Mouse (Mus musculus) stomach, embryonic 16.5 days (tissue): ENCODE results near the gene Gm5624. TPM values are rescaled to one million over a fixed set of nuclear protein-coding genes. Genes with fewer than 3 reads are reported as not detected.
"Not testable (repeated sequence)": the region's sequence is repeated elsewhere in the genome, so short reads cannot be mapped to it uniquely, and the experiment has no call there.

Source experiments
- ATAC-seq: fragments of 200-750 bp; cut with Nextera tagmentation; 2 replicates; pipeline ENCODE4 v1.8.0; 2017; ENCODE audit warnings: moderate number of reproducible peaks, moderate TSS enrichment; ENCODE audit not compliant: insufficient read depth, low FRiP score
- H3K27ac ChIP-seq: fragments of 300-500 bp; sonication (generic); 2 replicates; pipeline ENCODE4 v1.5.1; 2014; ENCODE audit warnings: low read length
- H3K27me3 ChIP-seq: fragments of 300-500 bp; sonication (generic); 2 replicates; pipeline ENCODE4 v1.6.1; 2014; ENCODE audit warnings: low read length, control low read depth, mixed read lengths; ENCODE audit not compliant: control insufficient read depth, insufficient read depth
- H3K36me3 ChIP-seq: fragments of 300-500 bp; sonication (generic); 2 replicates; pipeline ENCODE4 v1.6.1; 2014; ENCODE audit warnings: low read length; ENCODE audit not compliant: control insufficient read depth, insufficient read depth
- H3K4me1 ChIP-seq: fragments of 300-500 bp; sonication (generic); 2 replicates; pipeline ENCODE4 v1.6.1; 2014; ENCODE audit warnings: low read length, control low read depth, mixed read lengths; ENCODE audit not compliant: control insufficient read depth, insufficient read depth
- H3K4me2 ChIP-seq: fragments of 300-500 bp; sonication (generic); 2 replicates; pipeline ENCODE4 v1.6.1; 2014; ENCODE audit warnings: low read depth, low read length, mixed read lengths
- H3K4me3 ChIP-seq: fragments of 300-500 bp; sonication (generic); replicated peaks from 2 replicates; pipeline ENCODE4 v1.5.1; 2014; ENCODE audit warnings: mild to moderate bottlenecking, low read length
- H3K9ac ChIP-seq: fragments of 300-500 bp; sonication (generic); 2 replicates; pipeline ENCODE4 v1.6.1; 2014; ENCODE audit warnings: low read length
- H3K9me3 ChIP-seq: fragments of 300-500 bp; sonication (generic); replicated peaks from 2 replicates; pipeline ENCODE4 v1.6.1; 2016; ENCODE audit warnings: low read length, control low read depth; ENCODE audit not compliant: control insufficient read depth
- WGBS: fragments of 180-500 bp; shearing (Covaris S2); extraction: QIAGEN DNeasy Blood & Tissue Kit; methylation state at CpG from one replicate; pipeline ENCODE4 v1.1.7; 2014; 5-methylcytosine and 5-hydroxymethylcytosine counted together
- polyA plus RNA-seq: library from polyadenylated mRNA; unstranded; fragments of >200 nt; fragmentation: Nextera tagmentation; extraction: Ambion mirVana; gene quantifications from 2 replicates; pipeline ENCODE4 v1.2.1, GENCODE M21; 2015

The Gm5624 gene
- not detected in 2 replicates for polyA plus RNA-seq

DNA sequence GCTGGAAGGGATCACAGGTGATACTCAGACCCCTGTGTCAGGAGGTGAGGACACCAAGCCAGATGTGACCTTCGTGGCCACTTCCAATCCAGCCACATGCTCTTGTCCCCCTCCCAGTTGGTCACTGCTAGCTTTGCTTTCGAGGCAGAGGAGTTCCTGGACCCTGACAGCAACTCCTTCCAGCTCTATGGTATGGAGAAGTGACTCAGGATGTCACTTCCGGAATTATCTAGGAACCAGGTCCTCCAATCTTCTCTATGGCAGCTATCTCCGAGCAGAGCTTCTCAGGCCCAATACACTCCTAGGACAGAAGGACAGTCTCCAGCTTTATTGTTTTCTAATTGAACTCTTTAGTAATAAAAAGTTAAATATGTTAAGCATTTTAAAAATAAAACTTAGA is at the start of gene Gm5624:
Gene Gm5624, minus strand, starts transcription at position 202 of the 400 bp plus-strand sequence.
- H3K27ac ChIP-seq, H3K4me3 ChIP-seq, ATAC-seq, H3K9me3 ChIP-seq, H3K4me1 ChIP-seq, H3K36me3 ChIP-seq, H3K27me3 ChIP-seq, H3K9ac ChIP-seq, H3K4me2 ChIP-seq: not testable (repeated sequence)
- WGBS: 76% methylated on average over 4 of the region's 4 CpGs

DNA sequence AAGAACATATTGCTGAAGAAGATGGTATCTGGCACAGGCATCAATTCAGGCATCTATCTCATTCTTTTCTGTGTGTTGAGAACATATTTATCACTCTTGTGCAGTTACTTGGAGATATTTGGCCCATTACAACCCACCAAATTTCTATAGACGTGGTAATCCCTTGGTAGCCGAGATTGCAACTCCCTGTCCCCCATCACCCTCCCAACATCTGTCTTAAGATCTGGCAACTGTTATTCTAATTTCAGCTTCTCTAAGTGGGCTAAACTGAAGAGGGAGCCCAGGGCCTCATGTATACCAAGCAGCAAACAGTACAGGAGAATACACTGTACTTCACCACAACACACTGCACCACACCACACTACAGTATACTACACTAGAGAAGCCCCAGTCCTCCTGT is 36.0 kb downstream of the Gm5624 start:
- H3K4me3 ChIP-seq, H3K36me3 ChIP-seq, H3K4me2 ChIP-seq, H3K4me1 ChIP-seq, H3K9me3 ChIP-seq, H3K27me3 ChIP-seq, H3K27ac ChIP-seq, H3K9ac ChIP-seq, ATAC-seq: not testable (repeated sequence)
- WGBS: 85% methylated on average over 2 of the region's 2 CpGs

DNA sequence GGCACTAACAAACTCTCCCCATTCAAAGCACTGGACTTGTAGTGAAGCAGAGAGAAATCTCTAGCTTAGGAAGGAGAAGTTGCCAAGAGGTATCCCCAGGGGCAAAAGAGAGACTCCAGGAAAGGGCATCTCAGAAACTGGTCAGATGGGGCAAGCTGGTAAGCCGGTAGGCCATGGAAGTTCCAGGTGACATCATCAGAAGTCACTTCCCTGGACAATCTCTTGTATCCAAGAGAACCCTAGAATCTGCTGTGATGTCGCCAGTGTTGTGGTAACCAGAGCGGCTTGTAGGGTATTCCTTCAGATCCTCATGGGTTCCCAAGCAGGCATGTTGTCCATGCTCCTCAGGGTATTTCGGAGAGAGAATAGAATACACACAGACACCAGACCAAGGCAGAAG is 44.9 kb downstream of the Gm5624 start, which contains the start of gene Gm8247:
Gene Gm8247, plus strand, starts transcription at position 301 of the 400 bp plus-strand sequence.
- H3K4me1 ChIP-seq, H3K9ac ChIP-seq, H3K4me2 ChIP-seq, H3K36me3 ChIP-seq, H3K27me3 ChIP-seq, ATAC-seq, H3K4me3 ChIP-seq, H3K27ac ChIP-seq, H3K9me3 ChIP-seq: not testable (repeated sequence)
- WGBS: 87% methylated on average over 4 of the region's 4 CpGs

DNA sequence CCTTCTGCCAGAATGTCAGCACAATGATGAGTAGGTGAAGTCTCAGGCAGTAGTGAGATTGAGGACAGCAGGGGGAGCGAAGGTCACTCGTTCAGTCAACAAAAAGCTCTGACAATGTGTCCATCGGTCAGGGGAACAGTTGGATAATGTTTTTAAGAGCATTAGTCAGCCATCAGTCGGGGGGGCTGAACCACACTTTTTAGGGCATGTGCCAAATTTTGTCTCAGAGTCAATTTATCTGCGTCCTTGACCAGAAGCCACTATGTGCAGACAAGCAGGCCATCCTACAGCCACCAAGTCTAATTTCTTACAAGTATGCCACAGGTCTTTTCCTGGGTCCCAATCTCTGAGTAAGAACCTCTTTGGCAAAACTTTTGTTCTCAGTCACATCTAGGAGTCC is 79.8 kb downstream of the Gm5624 start:
- H3K4me3 ChIP-seq, ATAC-seq, H3K4me1 ChIP-seq: not testable (repeated sequence)

DNA sequence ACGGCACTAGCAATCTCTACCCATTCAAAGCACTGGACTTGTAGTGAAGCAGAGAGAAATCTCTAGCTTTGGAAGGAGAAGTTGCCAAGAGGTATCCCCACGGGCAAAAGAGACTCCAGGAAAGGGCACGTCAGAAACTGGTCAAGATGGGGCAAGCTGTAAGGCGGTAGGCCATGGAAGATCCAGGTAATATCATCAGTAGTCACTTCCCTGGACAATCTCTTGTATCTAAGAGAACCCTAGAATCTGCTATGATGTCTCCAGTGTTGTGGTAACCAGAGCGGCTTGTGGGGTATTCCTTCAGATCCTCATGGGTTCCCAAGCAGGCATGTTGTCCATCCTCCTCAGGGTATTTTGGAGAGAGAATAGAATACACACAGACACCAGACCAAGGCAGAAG is 109.8 kb downstream of the Gm5624 start, which contains the start of gene Gm17093:
Gene Gm17093, plus strand, starts transcription at position 301 of the 400 bp plus-strand sequence.
- H3K9ac ChIP-seq, H3K4me3 ChIP-seq, H3K4me2 ChIP-seq, H3K4me1 ChIP-seq, H3K27me3 ChIP-seq, ATAC-seq, H3K27ac ChIP-seq, H3K9me3 ChIP-seq, H3K36me3 ChIP-seq: not testable (repeated sequence)
- 85% methylated on average over 5 of the region's 5 CpGs for WGBS

More for the DNA sequence above, 79.8 kb downstream of the Gm5624 start:
- H3K27ac ChIP-seq, H3K9me3 ChIP-seq, H3K36me3 ChIP-seq, H3K27me3 ChIP-seq, H3K4me2 ChIP-seq, H3K9ac ChIP-seq: not testable (repeated sequence)
- 58% methylated on average over 3 of the region's 5 CpGs for WGBS

Other genes with a start within 250 kb of the Gm5624 start
- gene Gm3371, start 217.2 kb downstream of the Gm5624 start, polyA plus RNA-seq: not detected in 2 replicates
- gene Gm8232, start 194.3 kb downstream of the Gm5624 start, polyA plus RNA-seq: not detected in 2 replicates
- not detected in 2 replicates for gene BC061237, start 135.5 kb downstream of the Gm5624 start, polyA plus RNA-seq
- not detected in 2 replicates for gene Gm17093, start 109.7 kb downstream of the Gm5624 start, polyA plus RNA-seq
- not detected in 2 replicates for gene Gm8247, start 44.8 kb downstream of the Gm5624 start, polyA plus RNA-seq
- gene Gm8257, start 78.5 kb upstream of the Gm5624 start, polyA plus RNA-seq: not detected in 2 replicates
- gene Gm8267, start 122.4 kb upstream of the Gm5624 start, polyA plus RNA-seq: not detected in 2 replicates
- gene Ptgdr, start 231.4 kb upstream of the Gm5624 start, polyA plus RNA-seq: 0.84 and 0.85 TPM in 2 replicates